Mouse (Mus musculus) C2C12 (cell line): Measurements from ENCODE around the gene Zfp821. TPM values are rescaled to one million over a fixed set of nuclear protein-coding genes. Genes with fewer than 3 reads are reported as not detected.

Source experiments
- H3K27me3 ChIP-seq: one replicate; pipeline ENCODE4 v1.6.1; 2011; ENCODE audit not compliant: control insufficient read depth, insufficient read depth, insufficient read length
- H3K36me3 ChIP-seq: one replicate; pipeline ENCODE4 v1.6.1; 2011; ENCODE audit not compliant: control insufficient read depth, insufficient read depth
- H3K4me3 ChIP-seq: one replicate; pipeline ENCODE4 v1.5.1; 2011; ENCODE audit warnings: mild to moderate bottlenecking, control low read depth; ENCODE audit not compliant: poor library complexity, insufficient read depth, severe bottlenecking
- H3K79me2 ChIP-seq: one replicate; pipeline ENCODE4 v1.6.1; 2011; ENCODE audit not compliant: control insufficient read depth, insufficient read depth
- H3K79me3 ChIP-seq: one replicate; pipeline ENCODE4 v1.6.1; 2011; ENCODE audit warnings: low read depth, control low read depth
- H3ac ChIP-seq: one replicate; pipeline ENCODE3; 2011; ENCODE audit warnings: low read depth; ENCODE audit not compliant: control insufficient read depth, insufficient read length
- CEBPB ChIP-seq: IDR thresholded peaks from one replicate; pipeline ENCODE4 v1.6.1; 2011; ENCODE audit warnings: low read depth, mild to moderate bottlenecking, control low read depth, moderate library complexity
- CTCF ChIP-seq: IDR thresholded peaks from one replicate; pipeline ENCODE4 v1.5.1; 2011; ENCODE audit not compliant: control insufficient read depth, insufficient read depth, insufficient read length
- FOSL1 ChIP-seq: IDR thresholded peaks from one replicate; pipeline ENCODE4 v1.8.0; 2011; ENCODE audit warnings: mild to moderate bottlenecking, low read length; ENCODE audit not compliant: poor library complexity, insufficient read depth, severe bottlenecking
- MAX ChIP-seq: IDR thresholded peaks from one replicate; pipeline ENCODE4 v1.6.1; 2011; ENCODE audit warnings: mild to moderate bottlenecking, control low read depth
- MYOD1 ChIP-seq: IDR thresholded peaks from one replicate; pipeline ENCODE4 v1.6.1; 2011; ENCODE audit warnings: low read depth; ENCODE audit not compliant: control insufficient read depth, insufficient read length
- MYOG ChIP-seq: IDR thresholded peaks from one replicate; pipeline ENCODE4 v1.6.1; 2011; ENCODE audit not compliant: control insufficient read depth, insufficient read length; ENCODE audit errors: extremely low read depth
- USF1 ChIP-seq: IDR thresholded peaks from one replicate; pipeline ENCODE4 v1.6.1; 2011; ENCODE audit warnings: low read depth, mild to moderate bottlenecking, control low read depth, moderate library complexity
- long read RNA-seq, 2 experiments: library from polyadenylated mRNA; unstranded; transcript quantifications; one replicate each; pipeline ENCODE4 v2.0.0; 2019 to 2020
- polyA plus RNA-seq: library from polyadenylated mRNA; unstranded; fragments of >200 nt; fragmentation: generic; extraction: Trizol; gene quantifications from one replicate; pipeline ENCODE4 v1.2.1, GENCODE M21; 2012; ENCODE audit warnings: missing spikeins

Zfp821 gene
- polyA plus RNA-seq = 9.9 TPM
- long read RNA-seq, experiment 1, partial matches to known transcripts = 1 of 12 reads
- long read RNA-seq, experiment 1, other reads (novel, unspliced or antisense) = 7 of 12 reads
- long read RNA-seq, experiment 2, partial matches to known transcripts = 3 of 18 reads
- long read RNA-seq, experiment 2, other reads (novel, unspliced or antisense) = 12 of 18 reads

DNA sequence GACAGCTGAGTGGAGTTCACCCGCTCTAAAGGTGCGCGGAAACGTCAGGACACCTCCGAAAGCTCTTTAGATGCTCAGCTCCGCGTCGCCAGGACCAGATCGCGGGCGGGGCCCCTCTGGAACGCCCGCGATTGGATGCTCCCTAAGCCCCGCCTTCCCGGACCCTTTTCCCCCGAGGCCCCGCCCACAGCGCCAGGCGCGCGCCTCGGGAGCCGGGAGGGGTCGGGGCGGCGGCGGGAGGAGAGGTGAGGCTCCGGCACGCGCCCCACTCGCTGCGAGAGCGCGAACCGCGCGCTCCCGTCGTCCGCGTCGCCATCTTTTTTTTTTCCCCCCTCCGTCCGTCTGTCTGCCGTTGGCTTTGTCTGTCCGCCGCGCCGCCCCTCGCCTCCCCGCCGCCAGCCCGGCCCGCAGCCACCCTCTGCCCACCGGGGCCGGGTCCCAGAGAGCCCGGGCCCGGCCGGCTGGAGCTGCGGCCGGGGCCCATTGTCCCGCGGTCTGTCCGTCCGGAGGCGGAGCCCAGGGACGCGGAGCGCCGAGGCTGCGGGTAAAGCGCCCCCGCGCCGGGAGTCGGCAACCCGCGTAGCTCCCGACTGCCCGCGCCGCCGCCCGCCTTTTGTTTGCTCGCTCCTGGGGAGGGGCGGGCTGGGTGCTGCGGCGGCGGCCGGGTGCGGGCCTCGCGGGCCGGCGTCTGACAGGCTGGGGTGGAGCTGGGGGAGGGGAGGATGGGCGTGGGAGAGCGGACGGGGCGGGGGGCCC lies at the start of gene Zfp821:
Zfp821 (plus strand) TSS at position 227 of the 756 bp plus-strand sequence.
- H3K79me2 ChIP-seq = peaks cover 14% of the 10 kb centered on the region
- peaks cover 4% of the 10 kb centered on the region for H3K27me3 ChIP-seq
- peak within 1 kb of the TSS; percentile 69 for H3ac ChIP-seq
- H3K4me3 ChIP-seq = peak within 1 kb of the TSS; percentile 66
- TF ChIP-seq MAX (no peak), CTCF (no peak), MYOD1 (no peak)
- peaks cover 29% of the 10 kb centered on the region for H3K36me3 ChIP-seq
- no peaks in the 10 kb centered on the region for H3K79me3 ChIP-seq

DNA sequence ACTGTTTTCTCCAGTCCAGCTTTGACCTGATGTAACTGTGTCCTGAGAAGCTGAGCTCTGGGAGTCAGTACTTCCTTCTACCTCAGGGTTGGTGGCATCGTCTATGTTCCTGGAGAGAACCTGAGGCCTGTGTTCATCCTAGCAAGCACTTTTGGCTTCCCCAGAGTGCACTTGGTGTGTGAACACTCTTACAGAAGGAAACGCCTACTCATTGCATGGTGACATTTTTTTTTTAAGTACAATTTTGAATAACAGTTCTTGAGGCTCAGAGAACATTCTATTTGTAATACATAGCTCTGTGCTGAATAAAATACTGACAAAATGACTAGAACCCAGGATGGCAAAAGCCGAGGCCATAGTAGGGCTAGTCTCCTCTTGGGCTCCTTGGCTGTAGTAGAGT lies 48.5 kb upstream of the Zfp821 start:
- H3K4me3 ChIP-seq = no peak overlapping the region
- H3K79me3 ChIP-seq = no peaks in the 10 kb centered on the region
- TF ChIP-seq MYOD1 = no peak
- TF ChIP-seq FOSL1 = no peak
- no peak for TF ChIP-seq CTCF
- TF ChIP-seq USF1 = no peak
- H3K27me3 ChIP-seq = peaks cover 29% of the 10 kb centered on the region
- H3ac ChIP-seq = no peak overlapping the region
- H3K79me2 ChIP-seq = no peaks in the 10 kb centered on the region
- no peaks in the 10 kb centered on the region for H3K36me3 ChIP-seq

- no peaks in the 10 kb centered on the region for H3K36me3 ChIP-seq
- TF ChIP-seq CTCF (no peak), MYOD1 (no peak), CEBPB (no peak), MYOG (no peak), MAX (no peak), FOSL1 (no peak)
- H3K79me2 ChIP-seq = no peaks in the 10 kb centered on the region
- H3ac ChIP-seq = no peak overlapping the region
- no peaks in the 10 kb centered on the region for H3K79me3 ChIP-seq
- H3K4me3 ChIP-seq = no peak overlapping the region
- peaks cover 6% of the 10 kb centered on the region for H3K27me3 ChIP-seq
These were observed 43.0 kb upstream of the Zfp821 start for GRCm38 (mm10) chr8:109662328-109662727.

DNA sequence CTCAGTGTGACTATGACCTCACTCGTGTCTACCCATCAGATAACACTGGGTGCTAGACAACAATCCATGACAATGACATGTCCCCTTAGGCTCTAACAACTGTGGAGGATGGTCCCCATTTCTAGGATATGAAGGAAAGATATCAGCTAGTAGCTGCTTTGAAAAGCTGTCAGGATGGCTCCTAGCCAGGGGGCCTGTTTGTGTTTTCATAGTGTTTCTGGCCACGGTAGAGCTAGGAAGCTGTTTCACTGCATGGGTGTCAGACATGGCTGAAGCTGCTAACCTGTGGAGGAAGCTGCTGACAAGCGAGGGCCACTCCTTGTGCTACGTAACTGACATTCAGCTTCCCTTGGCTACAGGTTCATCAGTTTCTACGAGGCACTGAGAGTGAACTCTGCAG lies 38.7 kb upstream of the Zfp821 start:
- no peak overlapping the region for H3K4me3 ChIP-seq
- TF ChIP-seq MAX (no peak), MYOG (no peak), CTCF (no peak), FOSL1 (no peak), MYOD1 (no peak), USF1 (no peak), CEBPB (no peak)
- no peak overlapping the region for H3ac ChIP-seq
- no peaks in the 10 kb centered on the region for H3K79me3 ChIP-seq
- no peaks in the 10 kb centered on the region for H3K79me2 ChIP-seq
- H3K27me3 ChIP-seq = no peaks in the 10 kb centered on the region
- H3K36me3 ChIP-seq = peaks cover 18% of the 10 kb centered on the region

- Histone ChIP-seq H3K79me3 (no peaks in the 10 kb centered on the region), H3K36me3 (peaks cover 78% of the 10 kb centered on the region), H3K79me2 (no peaks in the 10 kb centered on the region), H3K4me3 (no peak overlapping the region), H3ac (no peak overlapping the region), H3K27me3 (no peaks in the 10 kb centered on the region)
- TF ChIP-seq MYOD1 (no peak), CEBPB (no peak), FOSL1 (no peak), USF1 (no peak), MYOG (no peak), MAX (no peak), CTCF (no peak)
These were observed 32.7 kb upstream of the Zfp821 start for GRCm38 (mm10) chr8:109672656-109673055.

- H3K79me2 ChIP-seq = no peaks in the 10 kb centered on the region
- no peaks in the 10 kb centered on the region for H3K79me3 ChIP-seq
- H3K4me3 ChIP-seq = no peak overlapping the region
- no peaks in the 10 kb centered on the region for H3K27me3 ChIP-seq
- H3ac ChIP-seq = no peak overlapping the region
- TF ChIP-seq CTCF = no peak
- no peak for TF ChIP-seq MAX
- TF ChIP-seq MYOG = no peak
- no peak for TF ChIP-seq FOSL1
- TF ChIP-seq CEBPB = no peak
- no peak for TF ChIP-seq USF1
- TF ChIP-seq MYOD1 = no peak
- peaks cover 82% of the 10 kb centered on the region for H3K36me3 ChIP-seq
These were observed 31.8 kb upstream of the Zfp821 start for GRCm38 (mm10) chr8:109673596-109673995.
